ENCODE assay signal across 12 mouse cellular contexts in the genomic region with DNA sequence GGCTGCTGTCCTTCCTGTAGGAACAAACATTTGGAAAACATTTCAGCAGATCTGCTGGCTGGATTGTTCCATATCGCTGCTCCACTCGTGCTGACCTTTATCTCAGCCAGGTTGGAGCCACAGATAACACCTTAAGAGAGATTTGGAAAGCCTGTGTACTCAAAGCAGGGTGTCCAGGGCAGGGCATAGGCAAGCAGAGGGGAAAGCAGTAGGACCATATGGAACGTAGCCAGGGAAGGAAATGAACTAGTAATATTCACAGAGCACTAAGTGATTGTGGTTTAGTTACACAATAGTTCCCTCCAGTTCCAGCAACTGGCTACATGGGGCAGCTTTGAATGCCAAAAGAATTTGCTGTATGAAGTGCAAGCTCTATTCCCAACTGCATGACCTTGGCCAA. TPM values are rescaled to one million over a fixed set of nuclear protein-coding genes. Genes with fewer than 3 reads are reported as not detected.
DNase-seq lines count a peak whose midpoint lies in the region; ATAC-seq and TF ChIP-seq lines count a peak whose summit lies in the region.
"Had no signal": no experiment of that assay in that cellular context is flagged by ENCODE, and none has a peak within 500 bp of the region (broad histone marks: within the 10 kb centered on the region; RNA-seq: fewer than 3 reads in every experiment).

No protein-coding gene starts in this region.

- H3K4me2 ChIP-seq in lung, embryonic 14.5 days = no peak overlapping the region
- H3K4me2 ChIP-seq in lung, embryonic 16.5 days (ENCODE audit: low read depth, low read length) = no peak overlapping the region
- H3K4me2 ChIP-seq: embryonic facial prominence, embryonic 15.5 days; hindbrain, embryonic 15.5 days; limb, embryonic 15.5 days had no signal

- H3K4me3 ChIP-seq in lung, embryonic 14.5 days (ENCODE audit: low read depth, low read length) = no peak overlapping the region
- H3K4me3 ChIP-seq in lung, adult 2 months (replicated peaks; ENCODE audit: extremely low read depth, low read depth, low read length) = no peak overlapping the region
- no peak overlapping the region for H3K4me3 ChIP-seq in lung, embryonic 16.5 days (ENCODE audit: low read length)
- H3K4me3 ChIP-seq in thymus, adult 2 months (ENCODE audit: control insufficient read depth, insufficient read depth, low read length) = no peak overlapping the region
- H3K4me3 ChIP-seq: embryonic facial prominence, embryonic 15.5 days; hindbrain, embryonic 15.5 days; left cerebral cortex, adult 2 months; limb, embryonic 15.5 days had no signal

- no peaks in the 10 kb centered on the region for H3K27me3 ChIP-seq in lung, embryonic 14.5 days (ENCODE audit: insufficient read depth, low read length)
- H3K27me3 ChIP-seq in lung, embryonic 16.5 days (ENCODE audit: control insufficient read depth, insufficient read depth, low read depth, low read length) = no peaks in the 10 kb centered on the region
- no peaks in the 10 kb centered on the region for H3K27me3 ChIP-seq in thymus, adult 2 months (ENCODE audit: control insufficient read depth, insufficient read depth, low read length)
- H3K27me3 ChIP-seq: embryonic facial prominence, embryonic 15.5 days; hindbrain, embryonic 15.5 days; limb, embryonic 15.5 days had no signal

- DNase-seq in lung, embryonic 14.5 days = peak; percentile 25
- no peak for DNase-seq in lung, adult 2 months
- DNase-seq in cerebellum, adult 9-10 months = peak; percentile 83
- no peak for DNase-seq in thymus, adult 2 months
- no peak for DNase-seq in frontal cortex, postnatal 14 days (ENCODE audit: low spot score in 2 of 2)
- DNase-seq in kidney, adult 9 months = no peak

- no peak for TF ChIP-seq CTCF in lung, embryonic 14.5 days (IDR thresholded peaks at IDR 0.05; ENCODE audit: low read depth)
- no peak for TF ChIP-seq CTCF in lung, adult 2 months (IDR thresholded peaks at IDR 0.05; ENCODE audit: insufficient read depth, low read length)
- TF ChIP-seq CTCF in thymus, adult 2 months (IDR thresholded peaks at IDR 0.05; ENCODE audit: borderline replicate concordance, control insufficient read depth, extremely low read depth, insufficient read depth, low read length, poor library complexity) = no peak

- ATAC-seq in lung, embryonic 14.5 days (ENCODE audit: insufficient read depth) = no peak
- peak; percentile 72 for ATAC-seq in lung, embryonic 16.5 days (ENCODE audit: low read depth)

- no peaks in the 10 kb centered on the region for H3K4me1 ChIP-seq in lung, embryonic 14.5 days (ENCODE audit: insufficient read depth)
- peaks cover 7% of the 10 kb centered on the region for H3K4me1 ChIP-seq in lung, adult 2 months (ENCODE audit: control insufficient read depth, insufficient read depth, low read length)
- H3K4me1 ChIP-seq in lung, embryonic 16.5 days (replicated peaks; ENCODE audit: control insufficient read depth, insufficient read depth, low read length) = peaks cover 4% of the 10 kb centered on the region
- no peaks in the 10 kb centered on the region for H3K4me1 ChIP-seq in thymus, adult 2 months (replicated peaks; ENCODE audit: control insufficient read depth, insufficient read depth, low read length)
- H3K4me1 ChIP-seq: embryonic facial prominence, embryonic 15.5 days; hindbrain, embryonic 15.5 days; limb, embryonic 15.5 days had no signal

- 26% methylated on average over 3 of the region's 3 CpGs for WGBS in lung, embryonic 14.5 days
- 12% methylated on average over 3 of the region's 3 CpGs for WGBS in lung, adult 2 months
- WGBS in lung, embryonic 16.5 days = 14% methylated on average over 3 of the region's 3 CpGs
- WGBS in thymus, adult 2 months = 63% methylated on average over 3 of the region's 3 CpGs

- no peak overlapping the region for H3K27ac ChIP-seq in lung, embryonic 14.5 days (ENCODE audit: low read depth)
- no peak overlapping the region for H3K27ac ChIP-seq in lung, embryonic 16.5 days (ENCODE audit: low read length)
- no peak overlapping the region for H3K27ac ChIP-seq in thymus, adult 2 months (ENCODE audit: control insufficient read depth, insufficient read depth, low read length)
- H3K27ac ChIP-seq: embryonic facial prominence, embryonic 15.5 days; hindbrain, embryonic 15.5 days; left cerebral cortex, adult 2 months; limb, embryonic 15.5 days; stomach, postnatal 0 days had no signal

- no peak for TF ChIP-seq POLR2A in lung, adult 2 months (IDR thresholded peaks at IDR 0.05; ENCODE audit: borderline replicate concordance, extremely low read depth, low read depth, low read length)
- TF ChIP-seq POLR2A in thymus, adult 2 months (IDR thresholded peaks at IDR 0.05; ENCODE audit: control insufficient read depth, extremely low read depth, insufficient read depth, low read length, poor library complexity) = no peak

- no peaks in the 10 kb centered on the region for H3K9me3 ChIP-seq in lung, embryonic 14.5 days (ENCODE audit: low read depth, low read length)
- H3K9me3 ChIP-seq in lung, embryonic 16.5 days (ENCODE audit: control insufficient read depth, low read length) = no peaks in the 10 kb centered on the region
- H3K9me3 ChIP-seq: embryonic facial prominence, embryonic 15.5 days; hindbrain, embryonic 15.5 days; limb, embryonic 15.5 days had no signal

- no peaks in the 10 kb centered on the region for H3K36me3 ChIP-seq in lung, embryonic 14.5 days (ENCODE audit: insufficient read depth)
- H3K36me3 ChIP-seq in lung, embryonic 16.5 days (ENCODE audit: control insufficient read depth, insufficient read depth, low read length) = no peaks in the 10 kb centered on the region
- no peaks in the 10 kb centered on the region for H3K36me3 ChIP-seq in thymus, adult 2 months (ENCODE audit: control insufficient read depth, insufficient read depth, low read length)
- H3K36me3 ChIP-seq: embryonic facial prominence, embryonic 15.5 days; hindbrain, embryonic 15.5 days; limb, embryonic 15.5 days had no signal

- no peak overlapping the region for H3K9ac ChIP-seq in lung, embryonic 14.5 days
- no peak overlapping the region for H3K9ac ChIP-seq in lung, embryonic 16.5 days (ENCODE audit: low read length)
- H3K9ac ChIP-seq: embryonic facial prominence, embryonic 15.5 days; hindbrain, embryonic 15.5 days; limb, embryonic 15.5 days had no signal

RNA-seq across cellular contexts. Expression of gene Slc2a3, which starts 19.3 kb away (rescaled TPM):
- 8.4 and 8.9 TPM in 2 replicates for polyA plus RNA-seq in lung, embryonic 14.5 days (2014; fragmentation: Nextera tagmentation; extraction: Ambion mirVana)
- polyA plus RNA-seq in lung, adult 2 months (2012; rRNA removed) = 2.6 and 7.4 TPM in 2 replicates
- polyA plus RNA-seq in lung, embryonic 16.5 days (2015; fragmentation: Nextera tagmentation; extraction: Ambion mirVana) = 6.9 and 7.5 TPM in 2 replicates
- 11.7 and 12.8 TPM in 2 replicates for polyA plus RNA-seq in thymus, adult 2 months (2012; rRNA removed)

RNA-seq across cellular contexts. Expression of gene Foxj2, which starts 37.5 kb away (rescaled TPM):
- 6.7 and 7.5 TPM in 2 replicates for polyA plus RNA-seq in lung, embryonic 14.5 days (2014; fragmentation: Nextera tagmentation; extraction: Ambion mirVana)
- 16.5 and 19.9 TPM in 2 replicates for polyA plus RNA-seq in lung, adult 2 months (2012; rRNA removed)
- 5.5 and 6.2 TPM in 2 replicates for polyA plus RNA-seq in lung, embryonic 16.5 days (2015; fragmentation: Nextera tagmentation; extraction: Ambion mirVana)
- 20.2 and 22.5 TPM in 2 replicates for polyA plus RNA-seq in thymus, adult 2 months (2012; rRNA removed)

Comparison
In these comparisons a context has a peak if more than half of its experiments do, and no peak if none do; other contexts are left out.
1. DNase-seq: peak in lung, embryonic 14.5 days (single experiment) and cerebellum, adult 9-10 months (single experiment); none in lung, adult 2 months (single experiment), thymus, adult 2 months (single experiment), frontal cortex, postnatal 14 days (0 of 2) and kidney, adult 9 months (single experiment).